Mouse (Mus musculus) effector memory CD4-positive, alpha-beta T cell, adult 5 months (primary cell): ENCODE data around the gene Zfp982. TPM values are rescaled to one million over a fixed set of nuclear protein-coding genes. Genes with fewer than 3 reads are reported as not detected.

ENCODE experiments used
- polyA plus RNA-seq: library from polyadenylated mRNA; unstranded; fragments of 100-300 nt; shearing (Covaris generic); gene quantifications from one replicate; pipeline ENCODE4 v1.2.1, GENCODE M21; 2017

Zfp982 gene
- not detected for polyA plus RNA-seq

DNA sequence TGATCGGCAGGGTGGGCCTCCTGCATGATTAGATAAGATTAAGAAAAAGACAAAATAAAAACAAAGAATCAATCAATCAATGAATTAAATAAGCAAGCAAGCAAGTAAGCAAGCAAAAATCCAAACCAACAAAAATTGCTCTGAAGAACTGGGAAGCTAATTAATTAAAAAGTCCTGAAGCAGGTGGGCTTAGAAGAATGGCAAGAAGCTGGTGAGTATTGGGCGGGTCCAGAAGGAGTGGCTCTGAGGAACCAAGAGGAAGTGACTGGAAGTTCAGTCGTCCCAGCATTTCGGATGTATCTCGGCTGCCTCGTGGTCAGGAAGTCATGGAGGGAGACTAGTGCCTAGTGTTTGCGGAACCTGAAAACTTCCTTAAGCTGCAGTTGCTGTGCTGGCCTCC is at the start of gene Zfp982:
TSS of gene Zfp982 (plus strand) at position 301 of the 400 bp plus-strand sequence.

DNA sequence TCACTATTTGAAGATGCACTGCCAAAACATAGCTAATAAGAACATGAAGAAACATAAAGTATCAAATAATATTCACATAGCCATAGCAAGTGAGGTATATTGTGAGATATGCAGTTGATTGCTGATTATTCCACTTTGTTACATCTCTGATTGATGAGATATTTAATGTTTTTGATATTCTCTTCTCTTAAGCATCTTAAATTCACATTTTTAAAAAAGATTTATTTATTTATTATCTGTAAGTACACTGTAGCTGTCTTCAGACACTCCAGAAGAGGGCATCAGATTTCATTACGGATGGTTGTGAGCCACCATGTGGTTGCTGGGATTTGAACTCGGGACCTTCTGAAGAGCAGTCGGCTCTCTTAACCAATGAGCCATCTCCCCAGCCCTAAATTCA is 47.7 kb downstream of the Zfp982 start, which contains the start of gene Gm16503:
TSS of gene Gm16503 (plus strand) at position 301 of the 400 bp plus-strand sequence.

GRCm38 (mm10) chr4:147553071-147553470 is 60.9 kb downstream of the Zfp982 start, which contains the start of gene Zfp985:
Gene Zfp985 (plus strand): TSS chr4:147553277.

Other genes with a start within 250 kb of the Zfp982 start
- gene Zfp988, start 186.7 kb upstream of the Zfp982 start, polyA plus RNA-seq, result 0.85 TPM
- not detected for gene Zfp978, start 131.1 kb upstream of the Zfp982 start, polyA plus RNA-seq
- gene Gm16503, start 47.8 kb downstream of the Zfp982 start, polyA plus RNA-seq, result 0.79 TPM
- gene Zfp985, start 60.9 kb downstream of the Zfp982 start, polyA plus RNA-seq, result 0.71 TPM
- 0.42 TPM for gene Zfp979, start 150.1 kb downstream of the Zfp982 start, polyA plus RNA-seq
- gene Zfp534, start 210.1 kb downstream of the Zfp982 start, polyA plus RNA-seq, result not detected